Mouse (Mus musculus) right cerebral cortex, postnatal 4 days (tissue): ENCODE measurements around the gene Gkn2.

ENCODE experiments used
- DNase-seq: peaks from one replicate; pipeline ENCODE4 v3.0.0-alpha.2; 2022

Gkn2 gene

GRCm38 (mm10) chr6:87401456-87401855 lies 28.3 kb downstream of the Gkn2 start:
- DNase-seq: no peak

- DNase-seq: no peak
Measured at GRCm38 (mm10) chr6:87412011-87412410, 38.9 kb downstream of the Gkn2 start.

- DNase-seq: no peak
Measured at GRCm38 (mm10) chr6:87422304-87422703, 49.1 kb downstream of the Gkn2 start.

GRCm38 (mm10) chr6:87424037-87424816 lies 51.1 kb downstream of the Gkn2 start:
- peak; percentile 65 for DNase-seq

GRCm38 (mm10) chr6:87426954-87427353 lies 53.8 kb downstream of the Gkn2 start:
- no peak for DNase-seq

GRCm38 (mm10) chr6:87427616-87428015 lies 54.5 kb downstream of the Gkn2 start:
- DNase-seq: no peak

- no peak for DNase-seq
Measured at GRCm38 (mm10) chr6:87428487-87429044, 55.4 kb downstream of the Gkn2 start, which contains the start of gene Bmp10. TSS of gene Bmp10 (plus strand) at chr6:87428994.
